Comparison of ENCODE assay signal across 16 mouse cellular contexts in the genomic region with DNA sequence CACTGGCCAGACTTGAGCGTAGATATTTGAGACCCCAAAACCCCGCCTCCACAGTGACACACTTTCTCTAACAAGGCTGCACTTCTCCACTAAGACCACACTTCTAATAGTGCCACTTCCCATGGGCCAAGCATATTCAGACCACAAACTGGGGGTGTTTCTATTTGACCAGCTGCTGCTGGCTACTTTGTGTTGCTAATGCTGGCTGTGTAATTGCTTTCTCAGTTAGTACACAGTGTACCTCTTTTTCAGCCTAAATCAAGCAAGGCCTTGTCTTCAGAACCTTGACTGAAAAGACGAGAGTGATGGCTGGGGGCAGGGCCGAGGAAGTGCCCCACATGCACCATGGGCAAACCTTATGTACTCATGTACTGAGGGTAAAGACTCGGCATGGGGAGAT.
DNase-seq lines count a peak whose midpoint lies in the region; ATAC-seq and TF ChIP-seq lines count a peak whose summit lies in the region.
"Had no signal": no experiment of that assay in that cellular context is flagged by ENCODE, and none has a peak within 500 bp of the region (broad histone marks: within the 10 kb centered on the region; RNA-seq: fewer than 3 reads in every experiment).

No protein-coding gene starts in this region.

- ATAC-seq in intestine, embryonic 15.5 days = 0 out of 2 replicates have a peak, but pooled peaks have one; percentile 36
- ATAC-seq in intestine, postnatal 0 days = no peak
- ATAC-seq: inflammation-experienced regulatory T-cells, adult 6 months had no signal

- no peak overlapping the region; the same call in 1 of the 2 replicates for H3K27ac ChIP-seq in intestine, embryonic 15.5 days
- no peak overlapping the region for H3K27ac ChIP-seq in intestine, postnatal 0 days (ENCODE audit: low read depth, low read length)
- H3K27ac ChIP-seq: macrophage; stomach, postnatal 0 days had no signal

- no peaks in the 10 kb centered on the region for H3K9me3 ChIP-seq in intestine, embryonic 15.5 days
- H3K9me3 ChIP-seq in intestine, postnatal 0 days (ENCODE audit: control insufficient read depth) = no peaks in the 10 kb centered on the region

- no peaks in the 10 kb centered on the region for H3K36me3 ChIP-seq in intestine, embryonic 15.5 days
- no peaks in the 10 kb centered on the region for H3K36me3 ChIP-seq in intestine, postnatal 0 days (ENCODE audit: control insufficient read depth, insufficient read depth)

- peaks cover 10% of the 10 kb centered on the region for H3K4me1 ChIP-seq in intestine, embryonic 15.5 days (replicated peaks)
- H3K4me1 ChIP-seq in intestine, postnatal 0 days (replicated peaks; ENCODE audit: control insufficient read depth, insufficient read depth, low read length) = no peaks in the 10 kb centered on the region

- no peak overlapping the region for H3K4me2 ChIP-seq in intestine, embryonic 15.5 days (replicated peaks)
- no peak overlapping the region for H3K4me2 ChIP-seq in intestine, postnatal 0 days (replicated peaks; ENCODE audit: low read depth)
- H3K4me2 ChIP-seq: heart, embryonic 11.5 days; liver, embryonic 11.5 days had no signal

- peak; percentile 56 to 62 for DNase-seq in adrenal gland, adult (ENCODE audit: inconsistent age in 2 of 2, low spot score in 1 of 2)
- no peak for DNase-seq in adrenal gland, adult 8-10 months
- DNase-seq in R1 (ENCODE audit: low read depth, low spot score) = peak; percentile 37
- peak; percentile 39 to 44 for DNase-seq in layer of hippocampus, adult 8-10 months (ENCODE audit: low spot score in 2 of 2)
- DNase-seq in cerebellum, adult 18-20 months = no peak
- DNase-seq in lung, postnatal 25 days (ENCODE audit: low spot score) = no peak
- DNase-seq: adrenal gland, adult 2 months; cerebellum, adult 2 months; kidney, postnatal 4 days had no signal

- no peaks in the 10 kb centered on the region for H3K27me3 ChIP-seq in intestine, embryonic 15.5 days (replicated peaks)
- no peaks in the 10 kb centered on the region for H3K27me3 ChIP-seq in intestine, postnatal 0 days (replicated peaks; ENCODE audit: control insufficient read depth, insufficient read depth, low read length)

- no peak overlapping the region for H3K4me3 ChIP-seq in intestine, embryonic 15.5 days (replicated peaks)
- no peak overlapping the region for H3K4me3 ChIP-seq in intestine, postnatal 0 days (ENCODE audit: low read depth, low read length)

- TF ChIP-seq CTCF in intestine, postnatal 0 days (IDR thresholded peaks at IDR 0.05; ENCODE audit: low read depth) = no peak

- H3K9ac ChIP-seq in intestine, embryonic 15.5 days = no peak overlapping the region
- H3K9ac ChIP-seq in intestine, postnatal 0 days (ENCODE audit: low read depth, low read length) = no peak overlapping the region

- 80% methylated on average over 5 of the region's 5 CpGs for WGBS in intestine, embryonic 15.5 days
- 83% methylated on average over 5 of the region's 5 CpGs for WGBS in intestine, postnatal 0 days

Comparison
In these comparisons a context has a peak if more than half of its experiments do, and no peak if none do; other contexts are left out.
1. DNase-seq: peak in adrenal gland, adult (2 of 2), R1 (single experiment) and layer of hippocampus, adult 8-10 months (2 of 2); none in adrenal gland, adult 8-10 months (single experiment), cerebellum, adult 18-20 months (0 of 2) and lung, postnatal 25 days (single experiment).